Mouse (Mus musculus): ENCODE data around the gene Olfr1388. TPM values are rescaled to one million over a fixed set of nuclear protein-coding genes. Genes with fewer than 3 reads are reported as not detected.
"Not testable (repeated sequence)": the region's sequence is repeated elsewhere in the genome, so short reads cannot be mapped to it uniquely, and the experiment has no call there.

Gene Olfr1388
- polyA plus RNA-seq (2015; fragmentation: Nextera tagmentation; extraction: Ambion mirVana), result 0.06 TPM in 1 of 2 replicates, not detected in the other

- Histone ChIP-seq H3K9me3 (replicated peaks) (no peaks in the 10 kb centered on the region), H3K4me1 (replicated peaks) (no peaks in the 10 kb centered on the region), H3K9ac (no peak within 1 kb of the TSS), H3K36me3 (replicated peaks) (no peaks in the 10 kb centered on the region), H3K27me3 (no peaks in the 10 kb centered on the region), H3K4me3 (replicated peaks) (no peak within 1 kb of the TSS), H3K4me2 (no peak within 1 kb of the TSS), H3K27ac (replicated peaks) (no peak within 1 kb of the TSS)
- 52% methylated on average over 3 of the region's 3 CpGs for WGBS (ENCODE audit: insufficient replicate concordance)
- no peak for ATAC-seq (ENCODE audit: insufficient read depth)
These were observed at the start of gene Olfr1388 for GRCm38 (mm10) chr11:49436411-49436810. TSS of gene Olfr1388 (plus strand) at chr11:49436624.

- 48% methylated on average over 1 of the region's 1 CpGs for WGBS (ENCODE audit: insufficient replicate concordance)
These were observed 43.7 kb upstream of the Olfr1388 start for GRCm38 (mm10) chr11:49392707-49393106.

GRCm38 (mm10) chr11:49406784-49407183, 29.6 kb upstream of the Olfr1388 start:
- no peaks in the 10 kb centered on the region for H3K9me3 ChIP-seq (replicated peaks)
- no peak overlapping the region for H3K9ac ChIP-seq
- no peaks in the 10 kb centered on the region for H3K4me1 ChIP-seq (replicated peaks)
- no peaks in the 10 kb centered on the region for H3K36me3 ChIP-seq (replicated peaks)
- ATAC-seq (ENCODE audit: insufficient read depth), result no peak
- 57% methylated on average over 3 of the region's 3 CpGs for WGBS (ENCODE audit: insufficient replicate concordance)
- H3K4me2 ChIP-seq, result no peak overlapping the region
- no peaks in the 10 kb centered on the region for H3K27me3 ChIP-seq
- no peak overlapping the region for H3K27ac ChIP-seq (replicated peaks)
- no peak overlapping the region for H3K4me3 ChIP-seq (replicated peaks)

More at GRCm38 (mm10) chr11:49392707-49393106, 43.7 kb upstream of the Olfr1388 start:
- H3K4me3 ChIP-seq (replicated peaks); H3K36me3 ChIP-seq (replicated peaks); H3K9me3 ChIP-seq (replicated peaks); H3K9ac ChIP-seq; H3K27ac ChIP-seq (replicated peaks); ATAC-seq (ENCODE audit: insufficient read depth); H3K4me2 ChIP-seq; H3K4me1 ChIP-seq (replicated peaks); H3K27me3 ChIP-seq: not testable (repeated sequence)

GRCm38 (mm10) chr11:49410540-49410939, 25.9 kb upstream of the Olfr1388 start:
- Histone ChIP-seq H3K9me3 (replicated peaks) (no peaks in the 10 kb centered on the region), H3K9ac (no peak overlapping the region), H3K4me3 (replicated peaks) (no peak overlapping the region), H3K27ac (replicated peaks) (no peak overlapping the region), H3K36me3 (replicated peaks) (no peaks in the 10 kb centered on the region), H3K27me3 (no peaks in the 10 kb centered on the region), H3K4me2 (no peak overlapping the region), H3K4me1 (replicated peaks) (no peaks in the 10 kb centered on the region)
- ATAC-seq (ENCODE audit: insufficient read depth), result no peak
- WGBS (ENCODE audit: insufficient replicate concordance), result 20% methylated on average over 1 of the region's 1 CpGs

GRCm38 (mm10) chr11:49422767-49423166, 13.7 kb upstream of the Olfr1388 start, which contains the start of gene Olfr1389:
TSS of gene Olfr1389 (plus strand) at chr11:49423067.
- ATAC-seq (ENCODE audit: insufficient read depth), result no peak
- no peak within 1 kb of the TSS for H3K4me2 ChIP-seq
- H3K9me3 ChIP-seq (replicated peaks), result no peaks in the 10 kb centered on the region
- no peak within 1 kb of the TSS for H3K9ac ChIP-seq
- no peak within 1 kb of the TSS for H3K27ac ChIP-seq (replicated peaks)
- no peaks in the 10 kb centered on the region for H3K4me1 ChIP-seq (replicated peaks)
- no peaks in the 10 kb centered on the region for H3K27me3 ChIP-seq
- no peaks in the 10 kb centered on the region for H3K36me3 ChIP-seq (replicated peaks)
- WGBS (ENCODE audit: insufficient replicate concordance), result 56% methylated on average over 2 of the region's 2 CpGs
- H3K4me3 ChIP-seq (replicated peaks), result no peak within 1 kb of the TSS

- Histone ChIP-seq H3K27ac (replicated peaks) (no peak overlapping the region), H3K4me1 (replicated peaks) (no peaks in the 10 kb centered on the region), H3K4me3 (replicated peaks) (no peak overlapping the region), H3K36me3 (replicated peaks) (no peaks in the 10 kb centered on the region), H3K9ac (no peak overlapping the region), H3K27me3 (no peaks in the 10 kb centered on the region), H3K9me3 (replicated peaks) (no peaks in the 10 kb centered on the region), H3K4me2 (no peak overlapping the region)
- 41% methylated on average over 1 of the region's 1 CpGs for WGBS (ENCODE audit: insufficient replicate concordance)
- no peak for ATAC-seq (ENCODE audit: insufficient read depth)
These were observed 11.0 kb upstream of the Olfr1388 start for GRCm38 (mm10) chr11:49425257-49425927.

GRCm38 (mm10) chr11:49429641-49430040, 6.8 kb upstream of the Olfr1388 start:
- no peaks in the 10 kb centered on the region for H3K4me1 ChIP-seq (replicated peaks)
- no peaks in the 10 kb centered on the region for H3K36me3 ChIP-seq (replicated peaks)
- H3K9ac ChIP-seq, result no peak overlapping the region
- no peaks in the 10 kb centered on the region for H3K9me3 ChIP-seq (replicated peaks)
- H3K4me2 ChIP-seq, result no peak overlapping the region
- H3K4me3 ChIP-seq (replicated peaks), result no peak overlapping the region
- no peaks in the 10 kb centered on the region for H3K27me3 ChIP-seq
- WGBS (ENCODE audit: insufficient replicate concordance), result 64% methylated on average over 2 of the region's 2 CpGs
- no peak overlapping the region for H3K27ac ChIP-seq (replicated peaks)
- no peak for ATAC-seq (ENCODE audit: insufficient read depth)

- H3K4me2 ChIP-seq, result no peak within 1 kb of the TSS
- no peak within 1 kb of the TSS for H3K9ac ChIP-seq
- no peaks in the 10 kb centered on the region for H3K27me3 ChIP-seq
- no peaks in the 10 kb centered on the region for H3K4me1 ChIP-seq (replicated peaks)
- no peak within 1 kb of the TSS for H3K27ac ChIP-seq (replicated peaks)
- no peaks in the 10 kb centered on the region for H3K9me3 ChIP-seq (replicated peaks)
- no peaks in the 10 kb centered on the region for H3K36me3 ChIP-seq (replicated peaks)
- no peak within 1 kb of the TSS for H3K4me3 ChIP-seq (replicated peaks)
- no peak for ATAC-seq (ENCODE audit: insufficient read depth)
- 53% methylated on average over 1 of the region's 1 CpGs for WGBS (ENCODE audit: insufficient replicate concordance)
These were observed 18.6 kb downstream of the Olfr1388 start, which contains the start of gene Olfr1387 for GRCm38 (mm10) chr11:49455043-49455442. TSS of gene Olfr1387 (plus strand) at chr11:49455343.

- not testable (repeated sequence) for H3K4me1 ChIP-seq (replicated peaks); H3K4me2 ChIP-seq; H3K4me3 ChIP-seq (replicated peaks); H3K9me3 ChIP-seq (replicated peaks); H3K36me3 ChIP-seq (replicated peaks); H3K27ac ChIP-seq (replicated peaks); H3K9ac ChIP-seq; ATAC-seq (ENCODE audit: insufficient read depth); H3K27me3 ChIP-seq
- 51% methylated on average over 3 of the region's 3 CpGs for WGBS (ENCODE audit: insufficient replicate concordance)
These were observed 28.3 kb downstream of the Olfr1388 start, which contains the start of gene Olfr1386 for GRCm38 (mm10) chr11:49464746-49465145. TSS of gene Olfr1386 (plus strand) at chr11:49465046.

GRCm38 (mm10) chr11:49485973-49486372, 49.5 kb downstream of the Olfr1388 start:
- H3K4me2 ChIP-seq, result no peak overlapping the region
- no peak overlapping the region for H3K9ac ChIP-seq
- no peaks in the 10 kb centered on the region for H3K27me3 ChIP-seq
- no peaks in the 10 kb centered on the region for H3K36me3 ChIP-seq (replicated peaks)
- H3K27ac ChIP-seq (replicated peaks), result no peak overlapping the region
- H3K4me1 ChIP-seq (replicated peaks), result no peaks in the 10 kb centered on the region
- no peak for ATAC-seq (ENCODE audit: insufficient read depth)
- H3K9me3 ChIP-seq (replicated peaks), result no peaks in the 10 kb centered on the region
- no peak overlapping the region for H3K4me3 ChIP-seq (replicated peaks)
- 40% methylated on average over 4 of the region's 4 CpGs for WGBS (ENCODE audit: insufficient replicate concordance)

- WGBS (ENCODE audit: insufficient replicate concordance), result 38% methylated on average over 1 of the region's 1 CpGs
- H3K27me3 ChIP-seq; H3K27ac ChIP-seq (replicated peaks); H3K9me3 ChIP-seq (replicated peaks); H3K4me1 ChIP-seq (replicated peaks); ATAC-seq (ENCODE audit: insufficient read depth); H3K4me2 ChIP-seq; H3K9ac ChIP-seq; H3K36me3 ChIP-seq (replicated peaks); H3K4me3 ChIP-seq (replicated peaks): not testable (repeated sequence)
These were observed 52.3 kb downstream of the Olfr1388 start, which contains the start of gene Olfr1385 for GRCm38 (mm10) chr11:49488770-49489169. TSS of gene Olfr1385 (plus strand) at chr11:49489070.
